Mouse (Mus musculus): ENCODE data around the gene Rwdd2a.
"Not testable (repeated sequence)": the region's sequence is repeated elsewhere in the genome, so short reads cannot be mapped to it uniquely, and the experiment has no call there.

The Rwdd2a gene

GRCm38 (mm10) chr9:86592676-86593668, 21.2 kb downstream of the Rwdd2a start:
- peak; percentile 51 for DNase-seq

- not testable (repeated sequence) for DNase-seq
These were observed 22.6 kb downstream of the Rwdd2a start for GRCm38 (mm10) chr9:86594357-86594767.

- DNase-seq, result not testable (repeated sequence)
These were observed 25.2 kb downstream of the Rwdd2a start for GRCm38 (mm10) chr9:86596983-86597382.

- DNase-seq, result no peak
These were observed 28.0 kb downstream of the Rwdd2a start for GRCm38 (mm10) chr9:86599723-86600303.

- no peak for DNase-seq
These were observed 34.0 kb downstream of the Rwdd2a start for GRCm38 (mm10) chr9:86605776-86606175.

- no peak for DNase-seq
These were observed 40.3 kb downstream of the Rwdd2a start for GRCm38 (mm10) chr9:86612091-86612490.

GRCm38 (mm10) chr9:86615765-86616164, 44.0 kb downstream of the Rwdd2a start:
- no peak for DNase-seq

- DNase-seq, result no peak
These were observed 46.2 kb downstream of the Rwdd2a start for GRCm38 (mm10) chr9:86617837-86618492.

GRCm38 (mm10) chr9:86619341-86620139, 47.7 kb downstream of the Rwdd2a start:
- DNase-seq, result no peak

- no peak for DNase-seq
These were observed 50.3 kb downstream of the Rwdd2a start for GRCm38 (mm10) chr9:86622062-86622461.

- DNase-seq, result no peak
These were observed 52.2 kb downstream of the Rwdd2a start for GRCm38 (mm10) chr9:86624039-86624438.
